Mouse (Mus musculus) thymus, postnatal 10 days (tissue): ENCODE measurements around the gene Kctd21.

Experiments
- DNase-seq, 2 experiments: peaks; one replicate each; pipeline ENCODE4 v3.0.0; 2021; ENCODE audit warnings: low spot score in 2 of 2

Kctd21 gene

DNA sequence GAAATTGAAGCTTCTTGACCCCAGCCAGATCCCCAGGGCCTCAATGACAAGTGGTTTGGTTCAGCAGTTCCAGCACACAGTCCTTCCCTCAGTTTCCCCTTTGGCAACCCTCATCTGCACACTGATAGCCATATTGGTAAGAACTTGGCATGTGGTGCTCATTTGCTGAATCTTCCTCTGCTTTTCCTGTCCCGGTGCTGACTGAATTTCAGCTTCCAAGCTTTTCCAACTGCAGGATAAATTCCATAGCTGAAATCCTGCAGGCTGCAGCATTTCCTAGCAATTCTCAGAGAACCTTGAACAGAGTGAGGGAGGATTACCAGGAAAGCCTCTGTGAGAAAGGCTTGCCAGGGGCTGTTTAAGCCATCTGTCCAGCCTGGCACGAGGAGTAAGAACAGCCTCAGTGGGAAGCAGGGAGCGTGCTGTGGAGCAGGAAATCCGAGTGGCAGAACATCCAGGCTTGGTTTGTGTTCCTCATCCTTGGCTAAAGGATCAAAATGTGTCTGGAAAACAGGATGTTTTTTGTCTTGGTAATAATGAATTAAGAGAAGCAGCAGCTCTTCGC, 54.8 kb downstream of the Kctd21 start:
- no peak for DNase-seq

DNA sequence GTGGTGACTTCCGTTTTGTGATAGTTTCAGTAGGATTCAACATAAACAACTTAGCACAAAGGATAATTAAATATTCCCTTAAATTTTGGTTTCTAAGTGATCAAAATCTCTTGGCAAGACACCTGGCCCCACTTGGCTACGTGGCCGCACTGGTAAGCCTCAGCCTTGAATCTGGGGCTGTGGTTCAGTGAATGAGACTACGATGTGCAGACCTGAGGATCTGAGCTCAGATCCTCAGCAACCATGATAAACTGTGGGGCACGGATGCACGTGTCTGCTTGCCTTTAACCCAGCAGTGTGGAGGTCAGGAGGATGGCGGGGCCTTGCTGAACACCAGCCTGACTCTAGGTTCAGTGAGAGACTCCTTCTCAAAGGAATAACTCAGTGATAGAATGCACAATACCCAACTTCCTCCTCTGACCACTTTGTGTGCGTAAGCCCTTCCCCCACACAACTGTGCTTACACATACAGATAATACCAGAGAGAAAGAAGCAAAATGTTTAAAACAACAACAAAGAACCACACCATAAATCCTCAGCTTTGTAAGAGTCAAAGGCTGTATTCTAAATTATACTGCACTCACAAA, 55.5 kb downstream of the Kctd21 start:
- peak; percentile 25 to 33 for DNase-seq

DNA sequence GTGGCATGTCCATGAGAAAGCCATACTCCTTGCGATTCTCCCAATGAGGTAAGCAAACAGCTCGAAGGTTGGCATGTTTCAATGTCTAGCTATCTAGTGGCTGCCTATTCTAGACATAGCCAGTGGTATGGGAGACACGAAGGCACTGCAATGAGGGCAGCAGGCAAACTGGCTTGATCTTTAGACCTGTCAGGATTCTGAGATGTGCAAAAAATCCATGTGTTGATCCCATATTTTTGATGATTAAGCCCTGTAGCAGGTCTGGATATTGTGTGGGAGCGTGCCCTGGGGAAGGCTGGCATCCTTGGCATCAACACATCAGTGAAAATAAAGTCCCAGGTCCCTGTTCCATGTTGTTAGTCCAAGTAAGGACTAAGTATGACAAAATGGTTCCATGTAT, 56.4 kb downstream of the Kctd21 start:
- no peak for DNase-seq

DNA sequence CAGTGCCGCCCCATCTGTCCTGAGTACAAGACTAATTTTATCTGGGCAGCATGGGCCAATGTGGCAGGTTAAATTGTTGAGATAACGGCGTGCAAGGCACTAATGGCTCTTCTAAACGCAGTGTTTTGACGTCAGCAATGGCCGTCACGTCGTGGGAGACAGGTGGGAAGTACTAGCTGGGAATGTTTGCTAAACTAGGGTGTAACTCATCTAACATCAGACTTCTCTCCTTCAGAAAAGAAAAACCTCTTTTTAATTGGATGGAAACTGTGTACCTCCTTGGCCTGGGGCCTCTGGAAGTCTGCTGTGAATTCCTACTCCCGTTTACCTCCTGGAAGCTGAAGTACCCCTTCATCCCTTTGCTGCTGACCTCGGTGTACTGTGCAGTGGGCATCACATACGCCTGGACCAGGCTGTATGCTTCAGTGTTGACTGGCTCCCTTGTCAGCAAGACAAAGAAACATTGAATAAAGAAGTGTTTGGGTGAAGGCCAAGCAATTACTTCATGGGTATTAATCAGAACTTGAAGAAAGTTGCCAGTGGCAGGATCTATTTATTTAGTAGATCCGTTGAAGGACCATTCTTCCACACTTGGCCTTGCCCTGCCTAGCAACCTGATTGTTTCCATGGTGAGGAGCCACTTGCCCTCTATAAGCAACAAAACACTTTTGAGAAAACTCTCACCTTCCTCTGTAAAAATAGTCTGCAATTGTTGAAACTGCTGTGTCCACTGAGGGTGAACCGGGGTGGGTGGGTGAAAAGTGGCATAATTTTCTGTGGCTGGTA, 59.4 kb downstream of the Kctd21 start:
- DNase-seq = no peak

DNA sequence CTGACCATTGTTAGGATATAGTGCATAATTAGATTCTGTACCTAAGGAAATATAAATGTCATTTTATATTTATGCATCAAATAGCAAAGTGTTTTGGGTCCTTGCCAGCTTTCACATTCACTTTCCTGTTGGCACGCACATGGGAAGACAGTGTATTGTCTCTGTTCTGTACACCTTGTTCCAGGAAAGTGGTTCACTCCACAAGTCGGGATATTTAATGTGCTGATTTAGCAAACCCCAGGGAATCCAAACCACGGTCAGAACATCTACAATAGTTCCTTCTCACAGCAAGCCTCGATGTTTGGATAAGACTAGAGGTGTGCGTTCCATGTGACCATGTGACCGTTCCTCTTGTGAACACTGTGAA, 59.9 kb downstream of the Kctd21 start:
- no peak for DNase-seq

DNA sequence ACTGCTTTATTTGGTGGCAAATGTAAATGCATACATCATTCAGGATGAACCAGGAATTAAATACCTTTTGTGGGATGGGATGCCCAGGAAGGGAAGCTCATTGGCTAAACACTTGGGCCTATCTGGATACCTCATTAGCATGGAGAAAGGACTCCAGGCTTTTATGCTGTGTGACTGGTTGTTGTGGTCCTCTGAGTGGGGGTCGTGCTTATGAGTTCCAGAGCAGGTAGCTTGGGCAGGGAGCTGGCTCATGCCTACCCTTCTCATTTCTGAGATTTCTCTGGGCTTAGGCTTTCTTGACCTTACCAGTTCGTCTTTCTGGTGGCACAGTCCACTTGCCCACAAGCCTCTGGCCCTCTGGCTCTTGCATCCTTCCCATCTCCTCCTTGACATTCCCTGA, 62.2 kb downstream of the Kctd21 start:
- no peak for DNase-seq

DNA sequence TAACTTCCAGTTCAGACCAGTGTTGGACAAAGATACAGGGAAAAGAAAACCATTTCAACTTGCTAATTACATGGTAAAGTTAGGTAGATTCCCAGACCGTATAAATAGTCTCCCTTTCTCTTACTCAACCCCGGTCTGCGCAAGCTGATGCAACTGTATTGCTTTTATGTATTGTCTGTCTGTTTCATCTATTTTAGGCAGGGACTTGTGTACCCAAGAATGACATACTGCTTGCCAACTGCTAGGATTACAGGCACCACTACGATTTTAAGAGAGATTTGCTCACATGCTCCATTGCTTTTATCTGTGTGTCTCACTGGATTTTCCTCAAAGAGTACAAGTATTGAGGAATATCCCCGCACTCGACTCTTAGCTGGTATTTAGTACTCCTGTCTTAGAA, 66.8 kb downstream of the Kctd21 start:
- DNase-seq = no peak
